Mouse (Mus musculus): ENCODE data around the gene Fblim1. TPM values are rescaled to one million over a fixed set of nuclear protein-coding genes. Genes with fewer than 3 reads are reported as not detected.

Fblim1 gene
- polyA plus RNA-seq, 1 experiment = 29.5 TPM

GRCm38 (mm10) chr4:141545071-141545742 is 60.7 kb downstream of the Fblim1 start:
- TF ChIP-seq CEBPB (IDR thresholded peaks at IDR 0.05; ENCODE audit: insufficient read depth, poor library complexity, severe bottlenecking) (no peak), MYOG (IDR thresholded peaks at IDR 0.05; ENCODE audit: control insufficient read depth in 1 of 3, insufficient read depth in 1 of 3, insufficient read length in 2 of 3, low read depth in 2 of 3) (peak in 2 of 3 experiments; percentile 9 to 30), TCF3 (IDR thresholded peaks at IDR 0.05; ENCODE audit: insufficient read length, low read depth) (no peak), POLR2AphosphoS2 (IDR thresholded peaks at IDR 0.05; ENCODE audit: insufficient read length, low read depth) (peak; percentile 67), MYOD1 (IDR thresholded peaks at IDR 0.05; ENCODE audit: control insufficient read depth in 1 of 3, insufficient read length in 2 of 3, low read depth in 2 of 3) (peak in 1 of 3 experiments; percentile 48), POLR2A (IDR thresholded peaks at IDR 0.05; ENCODE audit: insufficient read length, low read depth) (peak; percentile 57)
- H3ac ChIP-seq (ENCODE audit: control insufficient read depth, insufficient read length) = peak overlapping the region; percentile 80
- H3K36me3 ChIP-seq (ENCODE audit: control insufficient read depth, insufficient read depth) = no peaks in the 10 kb centered on the region
- peak overlapping the region; percentile 85 for H3K4me3 ChIP-seq
- no peaks in the 10 kb centered on the region for H3K79me2 ChIP-seq (ENCODE audit: control insufficient read depth, insufficient read depth)
- peak overlapping the region; percentile 84 for H3K4me2 ChIP-seq (ENCODE audit: low read depth)
- H3K27me3 ChIP-seq (ENCODE audit: control insufficient read depth, insufficient read depth, insufficient read length) = no peaks in the 10 kb centered on the region

GRCm38 (mm10) chr4:141544536-141544935 is 61.4 kb downstream of the Fblim1 start:
- TF ChIP-seq MAX (IDR thresholded peaks at IDR 0.05; ENCODE audit: low read depth) (no peak), CEBPB (IDR thresholded peaks at IDR 0.05; ENCODE audit: insufficient read depth, poor library complexity, severe bottlenecking) (no peak), USF1 (IDR thresholded peaks at IDR 0.05; ENCODE audit: low read depth) (no peak), REST (IDR thresholded peaks at IDR 0.05; ENCODE audit: insufficient read depth, insufficient read length) (no peak), MYOD1 (IDR thresholded peaks at IDR 0.05; ENCODE audit: control insufficient read depth in 1 of 3, insufficient read length in 2 of 3, low read depth in 2 of 3) (no peak), TCF3 (IDR thresholded peaks at IDR 0.05; ENCODE audit: insufficient read length, low read depth) (no peak), POLR2A (IDR thresholded peaks at IDR 0.05; ENCODE audit: insufficient read length, low read depth) (no peak), POLR2AphosphoS2 (IDR thresholded peaks at IDR 0.05; ENCODE audit: insufficient read length, low read depth) (no peak), E2F4 (IDR thresholded peaks at IDR 0.05; ENCODE audit: insufficient read depth) (no peak), MYOG (IDR thresholded peaks at IDR 0.05; ENCODE audit: control insufficient read depth in 1 of 3, insufficient read depth in 1 of 3, insufficient read length in 2 of 3, low read depth in 2 of 3) (no peak), SRF (IDR thresholded peaks at IDR 0.05; ENCODE audit: control insufficient read depth, insufficient read length, low read depth) (no peak), TCF12 (IDR thresholded peaks at IDR 0.05; ENCODE audit: insufficient read depth, poor library complexity, severe bottlenecking) (no peak)
- Histone ChIP-seq H3K4me3 (peak overlapping the region; percentile 85), H3ac (ENCODE audit: control insufficient read depth, insufficient read length) (peak overlapping the region; percentile 80), H3K4me2 (ENCODE audit: low read depth) (peak overlapping the region; percentile 84), H3K36me3 (ENCODE audit: control insufficient read depth, insufficient read depth) (no peaks in the 10 kb centered on the region), H3K79me2 (ENCODE audit: control insufficient read depth, insufficient read depth) (no peaks in the 10 kb centered on the region), H3K27me3 (ENCODE audit: control insufficient read depth, insufficient read depth, insufficient read length) (no peaks in the 10 kb centered on the region)

GRCm38 (mm10) chr4:141543593-141543992 is 62.3 kb downstream of the Fblim1 start:
- H3K4me2 ChIP-seq (ENCODE audit: low read depth) = no peak overlapping the region
- no peaks in the 10 kb centered on the region for H3K27me3 ChIP-seq (ENCODE audit: control insufficient read depth, insufficient read depth, insufficient read length)
- no peaks in the 10 kb centered on the region for H3K79me2 ChIP-seq (ENCODE audit: control insufficient read depth, insufficient read depth)
- no peaks in the 10 kb centered on the region for H3K36me3 ChIP-seq (ENCODE audit: control insufficient read depth, insufficient read depth)
- H3ac ChIP-seq (ENCODE audit: control insufficient read depth, insufficient read length) = no peak overlapping the region
- H3K4me3 ChIP-seq = no peak overlapping the region
- TF ChIP-seq POLR2A (IDR thresholded peaks at IDR 0.05; ENCODE audit: insufficient read length, low read depth) = no peak
- TF ChIP-seq TCF3 (IDR thresholded peaks at IDR 0.05; ENCODE audit: insufficient read length, low read depth) = no peak
- TF ChIP-seq REST (IDR thresholded peaks at IDR 0.05; ENCODE audit: insufficient read depth, insufficient read length) = no peak
- no peak for TF ChIP-seq USF1 (IDR thresholded peaks at IDR 0.05; ENCODE audit: low read depth)
- no peak for TF ChIP-seq MYOD1 (IDR thresholded peaks at IDR 0.05; ENCODE audit: control insufficient read depth in 1 of 3, insufficient read length in 2 of 3, low read depth in 2 of 3)
- TF ChIP-seq SRF (IDR thresholded peaks at IDR 0.05; ENCODE audit: control insufficient read depth, insufficient read length, low read depth) = no peak

- TF ChIP-seq SRF (IDR thresholded peaks at IDR 0.05; ENCODE audit: control insufficient read depth, insufficient read length, low read depth) = no peak
- no peak for TF ChIP-seq REST (IDR thresholded peaks at IDR 0.05; ENCODE audit: insufficient read depth, insufficient read length)
- no peak for TF ChIP-seq TCF3 (IDR thresholded peaks at IDR 0.05; ENCODE audit: insufficient read length, low read depth)
- TF ChIP-seq TCF12 (IDR thresholded peaks at IDR 0.05; ENCODE audit: insufficient read depth, poor library complexity, severe bottlenecking) = no peak
- TF ChIP-seq MAX (IDR thresholded peaks at IDR 0.05; ENCODE audit: low read depth) = no peak
- no peak for TF ChIP-seq POLR2AphosphoS2 (IDR thresholded peaks at IDR 0.05; ENCODE audit: insufficient read length, low read depth)
- no peak for TF ChIP-seq MYOD1 (IDR thresholded peaks at IDR 0.05; ENCODE audit: control insufficient read depth in 1 of 3, insufficient read length in 2 of 3, low read depth in 2 of 3)
- no peak for TF ChIP-seq E2F4 (IDR thresholded peaks at IDR 0.05; ENCODE audit: insufficient read depth)
- H3K36me3 ChIP-seq (ENCODE audit: control insufficient read depth, insufficient read depth) = no peaks in the 10 kb centered on the region
- H3K4me3 ChIP-seq = no peak overlapping the region
- H3K27me3 ChIP-seq (ENCODE audit: control insufficient read depth, insufficient read depth, insufficient read length) = no peaks in the 10 kb centered on the region
- H3K79me2 ChIP-seq (ENCODE audit: control insufficient read depth, insufficient read depth) = peaks cover 9% of the 10 kb centered on the region
- no peak overlapping the region for H3K4me2 ChIP-seq (ENCODE audit: low read depth)
- H3ac ChIP-seq (ENCODE audit: control insufficient read depth, insufficient read length) = no peak overlapping the region
Observed at GRCm38 (mm10) chr4:141541851-141542250, 64.0 kb downstream of the Fblim1 start.

GRCm38 (mm10) chr4:141540844-141541243 is 65.1 kb downstream of the Fblim1 start:
- Histone ChIP-seq H3K36me3 (ENCODE audit: control insufficient read depth, insufficient read depth) (no peaks in the 10 kb centered on the region), H3K4me3 (no peak overlapping the region), H3K27me3 (ENCODE audit: control insufficient read depth, insufficient read depth, insufficient read length) (no peaks in the 10 kb centered on the region), H3K4me2 (ENCODE audit: low read depth) (no peak overlapping the region), H3ac (ENCODE audit: control insufficient read depth, insufficient read length) (no peak overlapping the region), H3K79me2 (ENCODE audit: control insufficient read depth, insufficient read depth) (peaks cover 20% of the 10 kb centered on the region)
- no peak for TF ChIP-seq USF1 (IDR thresholded peaks at IDR 0.05; ENCODE audit: low read depth)
- no peak for TF ChIP-seq CEBPB (IDR thresholded peaks at IDR 0.05; ENCODE audit: insufficient read depth, poor library complexity, severe bottlenecking)
- no peak for TF ChIP-seq MYOD1 (IDR thresholded peaks at IDR 0.05; ENCODE audit: control insufficient read depth in 1 of 3, insufficient read length in 2 of 3, low read depth in 2 of 3)
- no peak for TF ChIP-seq TCF3 (IDR thresholded peaks at IDR 0.05; ENCODE audit: insufficient read length, low read depth)
- no peak for TF ChIP-seq E2F4 (IDR thresholded peaks at IDR 0.05; ENCODE audit: insufficient read depth)
- TF ChIP-seq MAX (IDR thresholded peaks at IDR 0.05; ENCODE audit: low read depth) = no peak
- no peak for TF ChIP-seq SRF (IDR thresholded peaks at IDR 0.05; ENCODE audit: control insufficient read depth, insufficient read length, low read depth)
